Mouse (Mus musculus): ENCODE measurements around the gene Dock10. TPM values are rescaled to one million over a fixed set of nuclear protein-coding genes. Genes with fewer than 3 reads are reported as not detected.
"Not testable (repeated sequence)": the region's sequence is repeated elsewhere in the genome, so short reads cannot be mapped to it uniquely, and the experiment has no call there.

Gene Dock10
- polyA plus RNA-seq, 1 experiment from 2014 or later, result 4.2 TPM

GRCm38 (mm10) chr1:80755296-80756059, 2.8 kb downstream of the Dock10 start:
- Histone ChIP-seq H3K4me3 (no peak overlapping the region), H3K27me3 (replicated peaks) (no peaks in the 10 kb centered on the region), H3K4me1 (peaks cover 12% of the 10 kb centered on the region), H3K9me3 (no peaks in the 10 kb centered on the region), H3K27ac (no peak overlapping the region), H3K4me2 (no peak overlapping the region), H3K9ac (no peak overlapping the region), H3K36me3 (replicated peaks) (no peaks in the 10 kb centered on the region)
- 91% methylated on average over 7 of the region's 7 CpGs for WGBS
- ATAC-seq (replicated peaks), result no peak

GRCm38 (mm10) chr1:80749122-80749521, 9.2 kb downstream of the Dock10 start:
- ATAC-seq (replicated peaks); H3K4me3 ChIP-seq; H3K9me3 ChIP-seq; H3K9ac ChIP-seq; H3K27ac ChIP-seq; H3K36me3 ChIP-seq (replicated peaks); H3K4me2 ChIP-seq; H3K27me3 ChIP-seq (replicated peaks); H3K4me1 ChIP-seq: not testable (repeated sequence)
- WGBS, result 88% methylated on average over 2 of the region's 2 CpGs

GRCm38 (mm10) chr1:80746691-80747463, 11.4 kb downstream of the Dock10 start:
- no peak overlapping the region for H3K4me3 ChIP-seq
- WGBS, result 59% methylated on average over 2 of the region's 2 CpGs
- no peak overlapping the region for H3K9ac ChIP-seq
- no peak for ATAC-seq (replicated peaks)
- no peaks in the 10 kb centered on the region for H3K36me3 ChIP-seq (replicated peaks)
- H3K27ac ChIP-seq, result no peak overlapping the region
- H3K4me2 ChIP-seq, result no peak overlapping the region
- no peaks in the 10 kb centered on the region for H3K4me1 ChIP-seq
- H3K9me3 ChIP-seq, result no peaks in the 10 kb centered on the region
- no peaks in the 10 kb centered on the region for H3K27me3 ChIP-seq (replicated peaks)

- H3K9ac ChIP-seq, result no peak overlapping the region
- no peak overlapping the region for H3K27ac ChIP-seq
- 92% methylated on average over 6 of the region's 6 CpGs for WGBS
- no peaks in the 10 kb centered on the region for H3K27me3 ChIP-seq (replicated peaks)
- H3K4me1 ChIP-seq, result no peaks in the 10 kb centered on the region
- no peak for ATAC-seq (replicated peaks)
- no peaks in the 10 kb centered on the region for H3K9me3 ChIP-seq
- no peak overlapping the region for H3K4me3 ChIP-seq
- H3K36me3 ChIP-seq (replicated peaks), result no peaks in the 10 kb centered on the region
- H3K4me2 ChIP-seq, result no peak overlapping the region
Measured at GRCm38 (mm10) chr1:80746195-80746594, 12.1 kb downstream of the Dock10 start.

GRCm38 (mm10) chr1:80739472-80739871, 18.9 kb downstream of the Dock10 start:
- Histone ChIP-seq H3K9ac (no peak overlapping the region), H3K4me1 (no peaks in the 10 kb centered on the region), H3K27ac (no peak overlapping the region), H3K36me3 (replicated peaks) (no peaks in the 10 kb centered on the region), H3K4me2 (no peak overlapping the region), H3K9me3 (no peaks in the 10 kb centered on the region), H3K27me3 (replicated peaks) (no peaks in the 10 kb centered on the region), H3K4me3 (no peak overlapping the region)
- WGBS, result 21% methylated on average over 1 of the region's 1 CpGs
- ATAC-seq (replicated peaks), result no peak

GRCm38 (mm10) chr1:80737812-80738391, 20.4 kb downstream of the Dock10 start:
- Histone ChIP-seq H3K9me3 (no peaks in the 10 kb centered on the region), H3K27ac (no peak overlapping the region), H3K4me1 (no peaks in the 10 kb centered on the region), H3K36me3 (replicated peaks) (no peaks in the 10 kb centered on the region), H3K4me2 (no peak overlapping the region), H3K27me3 (replicated peaks) (no peaks in the 10 kb centered on the region), H3K9ac (no peak overlapping the region), H3K4me3 (no peak overlapping the region)
- ATAC-seq (replicated peaks), result no peak
- WGBS, result 74% methylated on average over 5 of the region's 5 CpGs

- H3K36me3 ChIP-seq (replicated peaks), result no peaks in the 10 kb centered on the region
- no peak overlapping the region for H3K4me2 ChIP-seq
- H3K9me3 ChIP-seq, result no peaks in the 10 kb centered on the region
- H3K27ac ChIP-seq, result no peak overlapping the region
- no peak for ATAC-seq (replicated peaks)
- H3K9ac ChIP-seq, result no peak overlapping the region
- H3K27me3 ChIP-seq (replicated peaks), result no peaks in the 10 kb centered on the region
- H3K4me1 ChIP-seq, result no peaks in the 10 kb centered on the region
- no peak overlapping the region for H3K4me3 ChIP-seq
- 71% methylated on average over 5 of the region's 5 CpGs for whole genome bisulfite sequencing
Measured at GRCm38 (mm10) chr1:80730582-80730981, 27.7 kb downstream of the Dock10 start.

- Histone ChIP-seq H3K4me3 (no peak overlapping the region), H3K9ac (no peak overlapping the region), H3K4me2 (no peak overlapping the region), H3K36me3 (replicated peaks) (no peaks in the 10 kb centered on the region), H3K27me3 (replicated peaks) (no peaks in the 10 kb centered on the region), H3K9me3 (no peaks in the 10 kb centered on the region), H3K4me1 (no peaks in the 10 kb centered on the region), H3K27ac (no peak overlapping the region)
- 95% methylated on average over 4 of the region's 4 CpGs for WGBS
- ATAC-seq (replicated peaks), result no peak
Measured at GRCm38 (mm10) chr1:80730174-80730573, 28.2 kb downstream of the Dock10 start.

- no peaks in the 10 kb centered on the region for H3K27me3 ChIP-seq (replicated peaks)
- H3K4me3 ChIP-seq, result no peak overlapping the region
- H3K4me1 ChIP-seq, result no peaks in the 10 kb centered on the region
- no peak for ATAC-seq (replicated peaks)
- no peak overlapping the region for H3K4me2 ChIP-seq
- no peak overlapping the region for H3K27ac ChIP-seq
- WGBS, result 56% methylated on average over 1 of the region's 1 CpGs
- H3K36me3 ChIP-seq (replicated peaks), result no peaks in the 10 kb centered on the region
- no peaks in the 10 kb centered on the region for H3K9me3 ChIP-seq
- H3K9ac ChIP-seq, result no peak overlapping the region
Measured at GRCm38 (mm10) chr1:80728183-80728582, 30.1 kb downstream of the Dock10 start.

- ATAC-seq (replicated peaks), result no peak
- no peak overlapping the region for H3K4me2 ChIP-seq
- H3K9me3 ChIP-seq, result no peaks in the 10 kb centered on the region
- no peaks in the 10 kb centered on the region for H3K27me3 ChIP-seq (replicated peaks)
- no peak overlapping the region for H3K4me3 ChIP-seq
- no peak overlapping the region for H3K27ac ChIP-seq
- H3K4me1 ChIP-seq, result no peaks in the 10 kb centered on the region
- H3K36me3 ChIP-seq (replicated peaks), result no peaks in the 10 kb centered on the region
- H3K9ac ChIP-seq, result no peak overlapping the region
- 82% methylated on average over 4 of the region's 4 CpGs for WGBS
Measured at GRCm38 (mm10) chr1:80727403-80727802, 30.9 kb downstream of the Dock10 start.

GRCm38 (mm10) chr1:80722647-80723046, 35.7 kb downstream of the Dock10 start:
- no peak overlapping the region for H3K4me3 ChIP-seq
- no peak overlapping the region for H3K4me2 ChIP-seq
- no peak overlapping the region for H3K27ac ChIP-seq
- H3K27me3 ChIP-seq (replicated peaks), result no peaks in the 10 kb centered on the region
- 39% methylated on average over 4 of the region's 4 CpGs for WGBS
- H3K36me3 ChIP-seq (replicated peaks), result no peaks in the 10 kb centered on the region
- no peaks in the 10 kb centered on the region for H3K9me3 ChIP-seq
- H3K4me1 ChIP-seq, result no peaks in the 10 kb centered on the region
- ATAC-seq (replicated peaks), result no peak
- no peak overlapping the region for H3K9ac ChIP-seq

GRCm38 (mm10) chr1:80722001-80722400, 36.3 kb downstream of the Dock10 start:
- Histone ChIP-seq H3K9ac (no peak overlapping the region), H3K9me3 (no peaks in the 10 kb centered on the region), H3K4me3 (no peak overlapping the region), H3K27me3 (replicated peaks) (no peaks in the 10 kb centered on the region), H3K4me2 (no peak overlapping the region), H3K4me1 (no peaks in the 10 kb centered on the region), H3K27ac (no peak overlapping the region), H3K36me3 (replicated peaks) (no peaks in the 10 kb centered on the region)
- ATAC-seq (replicated peaks), result no peak
- WGBS, result 88% methylated on average over 1 of the region's 1 CpGs

Measured in midbrain, embryonic 15.5 days (tissue).